In the genomic region with DNA sequence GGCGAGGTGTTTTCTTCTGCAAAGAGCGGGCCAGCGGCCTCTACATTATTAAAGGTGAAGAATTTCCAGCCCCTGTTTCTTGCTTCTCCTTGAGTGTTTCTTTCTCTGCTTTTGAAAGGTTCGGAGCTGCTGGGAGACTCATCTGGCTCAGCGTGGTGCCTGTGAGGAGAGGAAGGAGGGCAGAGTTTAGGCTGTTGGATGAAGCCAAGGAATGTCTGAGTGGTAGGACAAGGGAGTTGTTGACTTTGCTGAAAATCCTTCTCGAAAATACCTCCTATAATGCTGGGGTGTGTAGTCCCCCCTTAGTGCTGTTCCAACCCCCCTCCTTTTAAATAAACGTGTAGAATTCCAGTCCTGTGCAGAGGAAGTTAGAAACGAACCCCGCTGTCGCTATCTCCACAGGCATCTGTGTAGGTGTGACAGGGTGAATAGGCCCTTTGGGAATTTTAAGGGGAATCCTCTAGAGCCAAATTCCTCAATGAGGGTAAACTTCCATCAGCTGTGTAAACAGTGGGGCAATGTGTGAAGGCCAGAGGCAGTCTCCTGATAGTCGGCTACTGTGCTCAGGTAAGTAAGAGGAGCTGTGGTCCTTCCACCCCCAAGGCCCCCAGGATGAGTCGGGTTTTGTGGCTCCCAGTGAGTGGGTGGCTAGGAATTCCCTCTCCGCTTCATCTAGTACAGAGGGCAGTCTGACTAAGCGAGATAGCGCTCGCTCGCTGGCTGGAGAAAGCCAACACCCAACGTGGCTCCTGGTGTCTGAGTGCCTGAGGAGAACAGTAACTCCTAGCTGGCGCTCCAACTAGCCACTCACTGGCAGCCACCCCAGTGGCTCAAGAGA, we compare ENCODE assay signal across 8 mouse cellular contexts. TPM values are rescaled to one million over a fixed set of nuclear protein-coding genes. Genes with fewer than 3 reads are reported as not detected.
DNase-seq lines count a peak whose midpoint lies in the region; ATAC-seq and TF ChIP-seq lines count a peak whose summit lies in the region.

No protein-coding gene starts in this region.

- H3K79me2 ChIP-seq in heart, adult 2 months (replicated peaks; ENCODE audit: control insufficient read depth, insufficient read depth, low read length) = no peaks in the 10 kb centered on the region

- no peaks in the 10 kb centered on the region for H3K9me3 ChIP-seq in heart, postnatal 0 days (replicated peaks; ENCODE audit: control insufficient read depth, low read length)
- no peaks in the 10 kb centered on the region for H3K9me3 ChIP-seq in lung, embryonic 15.5 days

- WGBS in heart, adult 2 months = 52% methylated on average over 19 of the region's 19 CpGs
- 35% methylated on average over 19 of the region's 19 CpGs for WGBS in heart, postnatal 0 days
- WGBS in lung, embryonic 15.5 days = 38% methylated on average over 19 of the region's 19 CpGs

- H3K4me2 ChIP-seq in heart, postnatal 0 days (ENCODE audit: low read depth, low read length) = no peak overlapping the region
- H3K4me2 ChIP-seq in lung, embryonic 15.5 days = peak overlapping the region; percentile 32

- peaks cover 2% of the 10 kb centered on the region; the same call in 1 of the 2 replicates for H3K4me1 ChIP-seq in heart, adult 2 months (ENCODE audit: control insufficient read depth, insufficient read depth, low read length)
- H3K4me1 ChIP-seq in heart, postnatal 0 days (ENCODE audit: control insufficient read depth, insufficient read depth) = peaks cover 9% of the 10 kb centered on the region
- 0 out of 2 replicates have a peak, but pooled peaks cover 12% of the 10 kb centered on the region for H3K4me1 ChIP-seq in lung, embryonic 15.5 days

- no peaks in the 10 kb centered on the region for H3K36me3 ChIP-seq in heart, adult 2 months (ENCODE audit: control insufficient read depth, insufficient read depth, low read length)
- no peaks in the 10 kb centered on the region for H3K36me3 ChIP-seq in heart, postnatal 0 days (replicated peaks; ENCODE audit: control insufficient read depth, insufficient read depth, low read length)
- no peaks in the 10 kb centered on the region for H3K36me3 ChIP-seq in lung, embryonic 15.5 days

- H3K4me3 ChIP-seq in heart, adult 2 months = no peak overlapping the region
- no peak overlapping the region for H3K4me3 ChIP-seq in heart, postnatal 0 days (ENCODE audit: low read depth, low read length)
- no peak overlapping the region for H3K4me3 ChIP-seq in lung, embryonic 15.5 days

- TF ChIP-seq POLR2A in heart, adult 2 months (IDR thresholded peaks at IDR 0.05; ENCODE audit: insufficient read depth, low read depth, low read length) = no peak

- DNase-seq in heart, adult 2 months = peak; percentile 26 to 36
- DNase-seq in heart, postnatal 25 days (ENCODE audit: low spot score) = no peak
- DNase-seq in embryo, embryonic 11 days = peak; percentile 27
- DNase-seq in heart, postnatal 0 days (ENCODE audit: low spot score) = no peak
- no peak for DNase-seq in right cerebral cortex, postnatal 25 days
- no peak for DNase-seq in frontal cortex, postnatal 14 days (ENCODE audit: low spot score in 2 of 2)

- TF ChIP-seq EP300 in heart, adult 2 months (IDR thresholded peaks at IDR 0.05; ENCODE audit: insufficient read depth, low read depth, low read length) = no peak
- no peak for TF ChIP-seq EP300 in heart, postnatal 0 days (IDR thresholded peaks at IDR 0.05; ENCODE audit: low read depth)

- intact Hi-C loops in heart, adult 2 months (cut with DNase I) = no loop called here
- intact Hi-C loops in heart, postnatal 25 days (cut with DNase I) = no loop called here

- H3K9ac ChIP-seq in heart, adult 2 months (ENCODE audit: low read depth, low read length) = no peak overlapping the region
- H3K9ac ChIP-seq in heart, postnatal 0 days (replicated peaks; ENCODE audit: low read depth, low read length) = no peak overlapping the region
- no peak overlapping the region for H3K9ac ChIP-seq in lung, embryonic 15.5 days

- no peak overlapping the region for H3K27ac ChIP-seq in heart, adult 2 months
- H3K27ac ChIP-seq in heart, postnatal 0 days (ENCODE audit: low read depth) = no peak overlapping the region
- H3K27ac ChIP-seq in lung, embryonic 15.5 days = peak overlapping the region; percentile 59

- H3K27me3 ChIP-seq in heart, adult 2 months (ENCODE audit: control insufficient read depth, insufficient read depth, low read length) = no peaks in the 10 kb centered on the region
- H3K27me3 ChIP-seq in heart, postnatal 0 days (ENCODE audit: control insufficient read depth, insufficient read depth, low read length) = no peaks in the 10 kb centered on the region
- H3K27me3 ChIP-seq in lung, embryonic 15.5 days = no peaks in the 10 kb centered on the region

- ATAC-seq in heart, postnatal 0 days (ENCODE audit: insufficient read depth, low read depth) = peak; percentile 62; the same call in 1 of the 2 replicates
- peak; percentile 88 for ATAC-seq in lung, embryonic 15.5 days (ENCODE audit: borderline replicate concordance, extremely low read depth, low FRiP score, low TSS enrichment)
- ATAC-seq in CD4-positive, CD25-positive, alpha-beta regulatory T cell, adult 4 months = no peak

- TF ChIP-seq CTCF in heart, adult 2 months (IDR thresholded peaks at IDR 0.05) = no peak
- no peak for TF ChIP-seq CTCF in heart, postnatal 0 days (IDR thresholded peaks at IDR 0.05; ENCODE audit: low read depth)

RNA-seq across cellular contexts. Expression of gene Ccn1, which starts 35.0 kb away (rescaled TPM):
- total RNA-seq in heart, adult 2 months (2021) = 10 to 100 TPM; 49.9 to 72.1 TPM
- 39.7 and 45.0 TPM in 2 replicates for polyA plus RNA-seq in heart, adult 2 months (2012; rRNA removed)
- total RNA-seq in heart, postnatal 25 days (2021) = 10 to 100 TPM; 46.8 to 75.2 TPM
- 91.1 and 92.3 TPM in 2 replicates for total RNA-seq in heart, postnatal 0 days (2014; rRNA removed; ENCODE audit: low replicate concordance)
- 31.3 and 34.0 TPM in 2 replicates for polyA plus RNA-seq in heart, postnatal 0 days (2015; fragmentation: Nextera tagmentation; extraction: Ambion mirVana)
- polyA plus RNA-seq in lung, embryonic 15.5 days (2015; fragmentation: Nextera tagmentation; extraction: Ambion mirVana) = 58.3 and 58.8 TPM in 2 replicates
- polyA plus RNA-seq in CD4-positive, CD25-positive, alpha-beta regulatory T cell, adult 4 months (2017; shearing (Covaris generic)) = not detected

Comparison
In these comparisons a context has a peak if more than half of its experiments do, and no peak if none do; other contexts are left out.
1. DNase-seq: peak in heart, adult 2 months (2 of 2) and embryo, embryonic 11 days (single experiment); none in heart, postnatal 25 days (single experiment), heart, postnatal 0 days (single experiment), right cerebral cortex, postnatal 25 days (single experiment) and frontal cortex, postnatal 14 days (0 of 2).
2. RNA of gene Ccn1, which starts 35.0 kb away (polyA plus RNA-seq): 58.3 to 58.8 TPM in lung, embryonic 15.5 days, 39.7 to 45.0 TPM in heart, adult 2 months and 31.3 to 34.0 TPM in heart, postnatal 0 days; not detected in CD4-positive, CD25-positive, alpha-beta regulatory T cell, adult 4 months; every median in the first group is over 10 times any median in the second.